ENCODE assay signal across 8 mouse cellular contexts in genomic region chr13:67637294-67638007, GRCm38 (mm10). TPM values are rescaled to one million over a fixed set of nuclear protein-coding genes. Genes with fewer than 3 reads are reported as not detected.
DNase-seq lines count a peak whose midpoint lies in the region; ATAC-seq and TF ChIP-seq lines count a peak whose summit lies in the region.

TSS of gene Gm49345 (minus strand) at chr13:67637769.
TSS of gene Zfp729a (minus strand) at chr13:67637791.

- H3K36me3 ChIP-seq in CH12.LX (replicated peaks in 1 of 2; ENCODE audit: control insufficient read depth in 1 of 2, insufficient read depth in 1 of 2, low read length in 1 of 2) = peaks cover 4% of the 10 kb centered on the region in 2 experiments
- no peaks in the 10 kb centered on the region for H3K36me3 ChIP-seq in forebrain, embryonic 11.5 days (ENCODE audit: control insufficient read depth, insufficient read depth, low read length)
- no peaks in the 10 kb centered on the region for H3K36me3 ChIP-seq in heart, embryonic 16.5 days (ENCODE audit: control insufficient read depth, insufficient read depth)
- no peaks in the 10 kb centered on the region for H3K36me3 ChIP-seq in liver, embryonic 15.5 days (replicated peaks)
- H3K36me3 ChIP-seq in neural tube, embryonic 12.5 days = no peaks in the 10 kb centered on the region

- ATAC-seq in forebrain, embryonic 11.5 days (replicated peaks; ENCODE audit: low FRiP score) = peak; percentile 99
- peak; percentile 99 for ATAC-seq in heart, embryonic 16.5 days (replicated peaks; ENCODE audit: extremely low read depth, insufficient read depth, low FRiP score)
- peak; percentile 95 for ATAC-seq in liver, embryonic 15.5 days (ENCODE audit: insufficient read depth)
- ATAC-seq in neural tube, embryonic 12.5 days (ENCODE audit: low FRiP score, low read depth) = peak; percentile 99

- peak within 1 kb of the TSS; percentile 98 for H3K9ac ChIP-seq in CH12.LX (ENCODE audit: insufficient read depth, low read depth)
- H3K9ac ChIP-seq in forebrain, embryonic 11.5 days (ENCODE audit: low read length) = peak within 1 kb of the TSS; percentile 56
- peak within 1 kb of the TSS; percentile 85 for H3K9ac ChIP-seq in heart, embryonic 16.5 days (ENCODE audit: low read length)
- H3K9ac ChIP-seq in liver, embryonic 15.5 days = peak within 1 kb of the TSS; percentile 66
- peak within 1 kb of the TSS; percentile 61 for H3K9ac ChIP-seq in neural tube, embryonic 12.5 days

- TF ChIP-seq EP300 in CH12.LX (IDR thresholded peaks at IDR 0.05; ENCODE audit: low read length) = no peak

- H3K27me3 ChIP-seq in CH12.LX (replicated peaks) = no peaks in the 10 kb centered on the region
- H3K27me3 ChIP-seq in forebrain, embryonic 11.5 days (ENCODE audit: control insufficient read depth, insufficient read depth, low read length) = no peaks in the 10 kb centered on the region
- H3K27me3 ChIP-seq in heart, embryonic 16.5 days (ENCODE audit: control insufficient read depth, insufficient read depth, low read length) = no peaks in the 10 kb centered on the region
- H3K27me3 ChIP-seq in liver, embryonic 15.5 days = no peaks in the 10 kb centered on the region
- no peaks in the 10 kb centered on the region for H3K27me3 ChIP-seq in neural tube, embryonic 12.5 days (replicated peaks)

- peak; percentile 21 to 68; a peak in 3 of 4 replicates for TF ChIP-seq CTCF in CH12.LX (conservative IDR thresholded peaks at IDR 0.05 in 1 of 2, IDR thresholded peaks at IDR 0.05 in 1 of 2; ENCODE audit: low read depth in 2 of 2, low read length in 2 of 2)

- peak; percentile 66 for TF ChIP-seq POLR2A in CH12.LX (IDR thresholded peaks at IDR 0.05; ENCODE audit: low read depth, low read length)

- peak; percentile 47 for TF ChIP-seq RAD21 in CH12.LX (IDR thresholded peaks at IDR 0.05; ENCODE audit: low read depth, low read length)

- H3K79me2 ChIP-seq in CH12.LX (replicated peaks; ENCODE audit: control insufficient read depth, extremely low read depth, insufficient read depth, poor library complexity, severe bottlenecking) = 0 out of 2 replicates have a peak, but pooled peaks cover 5% of the 10 kb centered on the region

- under 1% methylated on average over 19 of the region's 19 CpGs for WGBS in forebrain, embryonic 11.5 days
- WGBS in heart, embryonic 16.5 days = under 1% methylated on average over 19 of the region's 19 CpGs
- under 1% methylated on average over 19 of the region's 19 CpGs for WGBS in liver, embryonic 15.5 days (ENCODE audit: insufficient replicate concordance)
- under 1% methylated on average over 19 of the region's 19 CpGs for WGBS in neural tube, embryonic 12.5 days

- dilution Hi-C loops in CH12.LX (cut with MboI; ENCODE audit: extremely low pct_ligation_motif_present, extremely low pct_unique_long_range_greater_than_20kb, low sequenced_read_pairs) = no loop called here

- H3K4me3 ChIP-seq in CH12.LX (replicated peaks in 1 of 3; ENCODE audit: low read depth in 2 of 3, low read length in 2 of 3, poor library complexity in 1 of 3) = peak within 1 kb of the TSS; percentile 64 to 100 (median 92)
- H3K4me3 ChIP-seq in forebrain, embryonic 11.5 days (ENCODE audit: low read depth, low read length) = peak within 1 kb of the TSS; percentile 56
- peak within 1 kb of the TSS; percentile 94 for H3K4me3 ChIP-seq in heart, embryonic 16.5 days (ENCODE audit: low read length)
- peak within 1 kb of the TSS; percentile 75 for H3K4me3 ChIP-seq in liver, embryonic 15.5 days (replicated peaks)
- peak within 1 kb of the TSS; percentile 74 for H3K4me3 ChIP-seq in neural tube, embryonic 12.5 days

- peak within 1 kb of the TSS; percentile 75 for H3K27ac ChIP-seq in CH12.LX (ENCODE audit: insufficient read depth, low read depth)
- H3K27ac ChIP-seq in forebrain, embryonic 11.5 days (ENCODE audit: low read depth, low read length) = no peak within 1 kb of the TSS
- peak within 1 kb of the TSS; percentile 75 for H3K27ac ChIP-seq in heart, embryonic 16.5 days (ENCODE audit: low read length)
- H3K27ac ChIP-seq in liver, embryonic 15.5 days (replicated peaks) = peak within 1 kb of the TSS; percentile 41; the same call in 1 of the 2 replicates
- no peak within 1 kb of the TSS for H3K27ac ChIP-seq in neural tube, embryonic 12.5 days

- no peaks in the 10 kb centered on the region for H3K9me3 ChIP-seq in CH12.LX (replicated peaks; ENCODE audit: low read length)
- H3K9me3 ChIP-seq in forebrain, embryonic 11.5 days (ENCODE audit: control insufficient read depth, low read length) = no peaks in the 10 kb centered on the region
- H3K9me3 ChIP-seq in heart, embryonic 16.5 days (replicated peaks; ENCODE audit: control insufficient read depth, low read length) = no peaks in the 10 kb centered on the region
- no peaks in the 10 kb centered on the region for H3K9me3 ChIP-seq in liver, embryonic 15.5 days (replicated peaks)
- H3K9me3 ChIP-seq in neural tube, embryonic 12.5 days = no peaks in the 10 kb centered on the region

- peak; percentile 91 for DNase-seq in CH12.LX (ENCODE audit: extremely low read depth)
- DNase-seq in c-Kit-positive CD71-positive TER-119-negative erythroid progenitor cells, embryonic 14.5 days (ENCODE audit: low read depth) = peak; percentile 82
- DNase-seq in forebrain, embryonic 11.5 days (ENCODE audit: low spot score) = peak; percentile 78
- peak; percentile 92 to 93 for DNase-seq in kidney, postnatal 36 days
- peak; percentile 95 for DNase-seq in telencephalon, adult 2 months (ENCODE audit: low read depth, low spot score)

- H3K4me2 ChIP-seq in CH12.LX (ENCODE audit: insufficient read depth, low read depth, poor library complexity, severe bottlenecking) = peak within 1 kb of the TSS; percentile 40
- H3K4me2 ChIP-seq in forebrain, embryonic 11.5 days (ENCODE audit: low read depth, low read length, severe bottlenecking) = peak within 1 kb of the TSS; percentile 34
- peak within 1 kb of the TSS; percentile 66 for H3K4me2 ChIP-seq in heart, embryonic 16.5 days (ENCODE audit: low read depth, low read length)
- H3K4me2 ChIP-seq in liver, embryonic 15.5 days = peak within 1 kb of the TSS; percentile 66
- peak within 1 kb of the TSS; percentile 55 for H3K4me2 ChIP-seq in neural tube, embryonic 12.5 days (replicated peaks)

- peaks cover 0 to 4% of the 10 kb centered on the region in 2 experiments; a peak in 1 of 4 replicates for H3K4me1 ChIP-seq in CH12.LX (ENCODE audit: control insufficient read depth in 1 of 2, insufficient read depth in 2 of 2)
- no peaks in the 10 kb centered on the region for H3K4me1 ChIP-seq in forebrain, embryonic 11.5 days (replicated peaks; ENCODE audit: control insufficient read depth, insufficient read depth, low read length)
- 0 out of 2 replicates have a peak, but pooled peaks cover 2% of the 10 kb centered on the region for H3K4me1 ChIP-seq in heart, embryonic 16.5 days (ENCODE audit: control insufficient read depth, insufficient read depth, low read length)
- no peaks in the 10 kb centered on the region; the same call in 1 of the 2 replicates for H3K4me1 ChIP-seq in liver, embryonic 15.5 days (replicated peaks)
- H3K4me1 ChIP-seq in neural tube, embryonic 12.5 days = 0 out of 2 replicates have a peak, but pooled peaks cover 2% of the 10 kb centered on the region

- in situ Hi-C loops in CH12.LX (cut with MboI; ENCODE audit: low pct_ligation_motif_present, low pct_unique_long_range_greater_than_20kb, low sequenced_read_pairs) = no loop called here

TF ChIP-seq in CH12.LX, 34 proteins besides CTCF, POLR2A, EP300 and RAD21 (continues in another document):
- TF ChIP-seq IRF4 (IDR thresholded peaks at IDR 0.05; ENCODE audit: low read depth, low read length) (peak; percentile 43; the same call in 1 of the 2 replicates), GABPA (IDR thresholded peaks at IDR 0.05; ENCODE audit: insufficient replicate concordance, low read depth, low read length) (peak; percentile 49; the same call in 1 of the 2 replicates), ZNF384 (IDR thresholded peaks at IDR 0.05; ENCODE audit: low read depth, low read length) (peak; percentile 52; the same call in 1 of the 2 replicates), UBTF (IDR thresholded peaks at IDR 0.05; ENCODE audit: low read depth, low read length) (no peak), MYC (IDR thresholded peaks at IDR 0.05; ENCODE audit: low read depth, low read length) (peak; percentile 95), BHLHE40 (IDR thresholded peaks at IDR 0.05; ENCODE audit: low read depth, low read length) (peak; percentile 95), NRF1 (IDR thresholded peaks at IDR 0.05; ENCODE audit: low read depth, low read length) (0 out of 2 replicates have a peak, but pooled peaks have one; percentile 22), ELF1 (IDR thresholded peaks at IDR 0.05; ENCODE audit: low read depth, low read length) (peak; percentile 95), ETS1 (conservative IDR thresholded peaks at IDR 0.05; ENCODE audit: low read depth, low read length) (0 out of 2 replicates have a peak, but pooled peaks have one; percentile 12), SIN3A (IDR thresholded peaks at IDR 0.05; ENCODE audit: low read length) (0 out of 2 replicates have a peak, but pooled peaks have one; percentile 77), TBP (conservative IDR thresholded peaks at IDR 0.05; ENCODE audit: low read depth, low read length) (peak; percentile 88), KAT2A (IDR thresholded peaks at IDR 0.05; ENCODE audit: insufficient replicate concordance, low read length) (peak; percentile 95), TCF12 (IDR thresholded peaks at IDR 0.05; ENCODE audit: low read depth, low read length) (peak; percentile 52; the same call in 1 of the 2 replicates), RCOR1 (conservative IDR thresholded peaks at IDR 0.05; ENCODE audit: low read depth, low read length) (no peak)

RNA-seq across cellular contexts. Expression of gene Gm49345, which starts in this region (rescaled TPM):
- not detected in 2 replicates for total RNA-seq in CH12.LX (2012; rRNA removed)
- not detected in 2 replicates for total RNA-seq in CH12.LX (2014; rRNA removed)
- polyA plus RNA-seq in CH12.LX (2012; ENCODE audit: insufficient read length, low read depth) = 1.2 and 1.5 TPM in 2 replicates
- not detected in 2 replicates for polyA plus RNA-seq in forebrain, embryonic 11.5 days (2014; fragmentation: Nextera tagmentation; extraction: Ambion mirVana)
- not detected in 2 replicates for polyA plus RNA-seq in heart, embryonic 16.5 days (2015; fragmentation: Nextera tagmentation; extraction: Ambion mirVana)
- 0.40 TPM in 1 of 2 replicates, not detected in the other for polyA plus RNA-seq in liver, embryonic 15.5 days (2015; fragmentation: Nextera tagmentation; extraction: Ambion mirVana)
- 0.22 TPM in 1 of 2 replicates, not detected in the other for polyA plus RNA-seq in neural tube, embryonic 12.5 days (2016; fragmentation: Nextera tagmentation; extraction: Ambion mirVana)

RNA-seq across cellular contexts. Expression of gene Zfp729a, which starts in this region (rescaled TPM):
- 3.6 and 3.7 TPM in 2 replicates for total RNA-seq in CH12.LX (2012; rRNA removed)
- total RNA-seq in CH12.LX (2014; rRNA removed) = 11.2 and 12.6 TPM in 2 replicates
- polyA plus RNA-seq in CH12.LX (2012; ENCODE audit: insufficient read length, low read depth) = 4.6 and 4.8 TPM in 2 replicates
- polyA plus RNA-seq in forebrain, embryonic 11.5 days (2014; fragmentation: Nextera tagmentation; extraction: Ambion mirVana) = 3.4 and 4.5 TPM in 2 replicates
- 1.6 TPM in 2 replicates for polyA plus RNA-seq in heart, embryonic 16.5 days (2015; fragmentation: Nextera tagmentation; extraction: Ambion mirVana)
- 0.75 and 1.0 TPM in 2 replicates for polyA plus RNA-seq in liver, embryonic 15.5 days (2015; fragmentation: Nextera tagmentation; extraction: Ambion mirVana)
- 2.3 and 2.9 TPM in 2 replicates for polyA plus RNA-seq in neural tube, embryonic 12.5 days (2016; fragmentation: Nextera tagmentation; extraction: Ambion mirVana)

Comparison
In these comparisons a context has a peak if more than half of its experiments do, and no peak if none do; other contexts are left out.
1. H3K27ac ChIP-seq: peak in CH12.LX (single experiment), heart, embryonic 16.5 days (single experiment) and liver, embryonic 15.5 days (single experiment); none in forebrain, embryonic 11.5 days (single experiment) and neural tube, embryonic 12.5 days (single experiment).
2. Peak in every context shown above with its lines, with median percentiles within 50 percentile points of each other: DNase-seq, H3K4me2 ChIP-seq, H3K4me3 ChIP-seq, H3K9ac ChIP-seq and ATAC-seq.